Mouse (Mus musculus): ENCODE data around the gene Fads1.

GRCm38 (mm10) chr19:10137423-10137822, 45.3 kb upstream of the Fads1 start:
- TF ChIP-seq CTCF (IDR thresholded peaks at IDR 0.05; ENCODE audit: control insufficient read depth, insufficient read depth, insufficient read length) (no peak), MAX (IDR thresholded peaks at IDR 0.05) (no peak), MYOD1 (IDR thresholded peaks at IDR 0.05; ENCODE audit: control insufficient read depth, insufficient read length, low read depth) (no peak)
